Mouse (Mus musculus) hindbrain, postnatal 0 days (tissue): ENCODE results near the gene Clec16a. TPM values are rescaled to one million over a fixed set of nuclear protein-coding genes. Genes with fewer than 3 reads are reported as not detected.

Experiments
- ATAC-seq: fragments of 200-750 bp; cut with Nextera tagmentation; 2 replicates; pipeline ENCODE4 v1.8.0; 2017; ENCODE audit warnings: mild to moderate bottlenecking, moderate TSS enrichment, moderate library complexity
- DNase-seq: peaks from one replicate; pipeline ENCODE4 v3.0.0-alpha.2; 2015; ENCODE audit warnings: low spot score
- H3K27ac ChIP-seq: fragments of 300-500 bp; sonication (generic); 2 replicates; pipeline ENCODE4 v1.5.1; 2014; ENCODE audit warnings: mild to moderate bottlenecking
- H3K27me3 ChIP-seq: fragments of 300-500 bp; sonication (generic); 2 replicates; pipeline ENCODE4 v1.6.1; 2014; ENCODE audit warnings: low read length, mixed read lengths; ENCODE audit not compliant: insufficient read depth
- H3K36me3 ChIP-seq: fragments of 300-500 bp; sonication (generic); 2 replicates; pipeline ENCODE4 v1.6.1; 2014; ENCODE audit warnings: low read length, mixed read lengths; ENCODE audit not compliant: insufficient read depth
- H3K4me1 ChIP-seq: fragments of 300-500 bp; sonication (generic); 2 replicates; pipeline ENCODE4 v1.6.1; 2014; ENCODE audit warnings: antibody characterized with exemption, low read length, mixed read lengths; ENCODE audit not compliant: insufficient read depth
- H3K4me2 ChIP-seq: fragments of 300-500 bp; sonication (generic); 2 replicates; pipeline ENCODE4 v1.6.1; 2014; ENCODE audit warnings: low read depth, mild to moderate bottlenecking, low read length, moderate library complexity, mixed read lengths
- H3K4me3 ChIP-seq: fragments of 300-500 bp; sonication (generic); 2 replicates; pipeline ENCODE4 v1.5.1; 2014; ENCODE audit warnings: low read length
- H3K9ac ChIP-seq: fragments of 300-500 bp; sonication (generic); replicated peaks from 2 replicates; pipeline ENCODE4 v1.6.1; 2014; ENCODE audit warnings: mild to moderate bottlenecking, low read length, moderate library complexity, mixed read lengths
- H3K9me3 ChIP-seq: fragments of 300-500 bp; sonication (generic); 2 replicates; pipeline ENCODE4 v1.6.1; 2016; ENCODE audit warnings: low read length, mixed read lengths
- CTCF ChIP-seq: IDR thresholded peaks from 2 replicates; pipeline ENCODE4 v1.5.1; 2016; ENCODE audit warnings: antibody characterized with exemption, control low read depth, low read depth
- WGBS: fragments of 180-500 bp; shearing (Covaris S2); extraction: QIAGEN DNeasy Blood & Tissue Kit; methylation state at CpG from one replicate; pipeline ENCODE4 v1.1.7; 2014; 5-methylcytosine and 5-hydroxymethylcytosine counted together
- polyA plus RNA-seq: library from polyadenylated mRNA; unstranded; fragments of >200 nt; fragmentation: Nextera tagmentation; extraction: Ambion mirVana; gene quantifications from 2 replicates; pipeline ENCODE4 v1.2.1, GENCODE M21; 2015
- total RNA-seq: library from RNA; depleted of rRNA; stranded (reverse); fragments of >200 nt; gene quantifications from 2 replicates; pipeline ENCODE4 v1.2.3, GENCODE M21; 2014

Clec16a gene
- total and polyA plus RNA-seq, 2 experiments from 2014 or later: 62.5 to 67.8 TPM

DNA sequence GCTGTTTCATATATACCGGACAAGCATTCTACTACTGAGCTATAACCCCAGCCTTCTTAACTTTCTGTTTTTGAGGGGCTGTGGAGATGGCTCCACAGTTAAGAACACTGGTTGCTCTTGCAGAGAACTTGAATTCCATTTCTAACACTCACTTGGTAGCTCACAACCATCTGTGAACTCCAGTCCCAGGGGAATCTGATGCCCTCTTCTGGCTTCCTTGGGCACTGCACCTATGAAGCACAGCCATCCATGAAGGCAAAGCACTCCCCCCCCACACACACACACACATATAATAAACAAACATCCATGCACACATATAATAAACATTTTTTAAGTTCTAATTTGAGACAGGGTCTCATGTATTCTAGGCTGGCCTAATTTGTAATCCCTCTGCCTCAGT, 22.3 kb upstream of the Clec16a start:
- H3K9me3 ChIP-seq: no peaks in the 10 kb centered on the region
- H3K9ac ChIP-seq: no peak overlapping the region
- 94% methylated on average over 1 of the region's 1 CpGs for WGBS
- no peaks in the 10 kb centered on the region for H3K27me3 ChIP-seq
- DNase-seq: peak; percentile 73
- H3K27ac ChIP-seq: no peak overlapping the region
- H3K36me3 ChIP-seq: no peaks in the 10 kb centered on the region
- H3K4me3 ChIP-seq: no peak overlapping the region
- no peaks in the 10 kb centered on the region for H3K4me1 ChIP-seq
- H3K4me2 ChIP-seq: no peak overlapping the region
- ATAC-seq: no peak
- peak; percentile 82 for TF ChIP-seq CTCF

DNA sequence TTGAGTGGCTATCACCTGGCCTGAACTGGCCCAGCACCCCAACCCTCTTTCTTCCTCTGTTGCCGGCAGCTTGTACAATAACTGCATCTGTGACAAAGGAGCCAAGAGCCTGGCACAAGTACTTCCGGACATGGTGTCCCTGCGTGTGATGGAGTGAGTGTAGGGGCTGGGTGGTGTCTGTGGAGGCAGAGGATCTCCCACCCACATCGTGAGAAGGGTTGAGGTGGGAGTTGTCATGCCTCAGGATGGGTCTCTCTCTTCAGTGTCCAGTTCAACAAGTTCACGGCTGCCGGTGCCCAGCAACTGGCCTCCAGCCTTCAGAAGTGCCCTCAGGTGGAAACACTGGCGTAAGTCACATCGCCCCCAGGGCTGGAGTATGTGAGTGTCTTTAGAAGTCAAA, 21.5 kb upstream of the Clec16a start:
- Histone ChIP-seq H3K9me3 (no peaks in the 10 kb centered on the region), H3K36me3 (no peaks in the 10 kb centered on the region), H3K27me3 (no peaks in the 10 kb centered on the region), H3K27ac (no peak overlapping the region), H3K4me1 (no peaks in the 10 kb centered on the region), H3K9ac (no peak overlapping the region), H3K4me2 (no peak overlapping the region), H3K4me3 (no peak overlapping the region)
- ATAC-seq: no peak
- TF ChIP-seq CTCF: no peak
- no peak for DNase-seq
- WGBS: 87% methylated on average over 8 of the region's 8 CpGs

DNA sequence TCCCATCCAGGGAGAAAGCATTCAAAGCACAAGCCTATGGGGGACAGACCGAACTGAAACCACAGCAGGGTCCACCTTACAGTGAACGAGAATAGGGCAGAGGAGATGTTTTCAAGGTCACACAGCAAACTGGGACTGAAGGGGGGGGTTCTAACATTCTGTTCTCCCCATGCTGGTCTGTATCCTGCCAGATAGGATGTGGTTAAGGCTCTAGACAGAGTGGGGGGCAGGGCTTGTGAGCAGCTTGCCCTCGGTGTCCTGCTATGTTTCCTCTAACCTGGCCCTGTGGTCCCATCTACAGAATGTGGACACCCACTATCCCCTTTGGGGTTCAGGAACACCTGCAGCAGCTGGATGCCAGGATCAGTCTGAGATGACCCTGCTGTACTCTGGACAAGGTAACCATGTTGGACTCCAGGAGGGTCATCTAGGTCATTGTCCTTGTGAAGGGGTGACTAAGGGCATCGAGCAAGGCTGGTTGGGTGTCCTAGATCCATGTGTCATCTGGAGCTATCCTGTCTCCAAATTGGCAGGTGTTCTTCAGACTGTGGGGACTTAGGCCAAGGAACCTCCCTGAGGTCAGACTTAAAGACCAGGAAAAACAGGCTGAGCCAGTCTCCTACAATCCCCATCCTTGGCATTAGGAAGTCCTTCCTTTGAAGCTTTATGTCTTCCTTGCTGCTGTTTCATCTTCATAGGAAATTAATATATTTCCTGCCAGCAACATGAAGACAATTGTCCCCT, 20.1 kb upstream of the Clec16a start:
- Histone ChIP-seq H3K9me3 (no peaks in the 10 kb centered on the region), H3K9ac (no peak overlapping the region), H3K36me3 (no peaks in the 10 kb centered on the region), H3K4me2 (no peak overlapping the region), H3K4me1 (no peaks in the 10 kb centered on the region), H3K4me3 (no peak overlapping the region), H3K27ac (no peak overlapping the region), H3K27me3 (no peaks in the 10 kb centered on the region)
- no peak for ATAC-seq
- 87% methylated on average over 4 of the region's 4 CpGs for WGBS
- TF ChIP-seq CTCF: no peak
- no peak for DNase-seq

- no peak for DNase-seq
- Histone ChIP-seq H3K9ac (no peak overlapping the region), H3K27me3 (no peaks in the 10 kb centered on the region), H3K4me3 (no peak overlapping the region), H3K4me1 (no peaks in the 10 kb centered on the region), H3K27ac (no peak overlapping the region), H3K36me3 (no peaks in the 10 kb centered on the region), H3K4me2 (no peak overlapping the region), H3K9me3 (no peaks in the 10 kb centered on the region)
- 66% methylated on average over 2 of the region's 2 CpGs for WGBS
- no peak for ATAC-seq
- no peak for TF ChIP-seq CTCF
These were observed 19.5 kb upstream of the Clec16a start for GRCm38 (mm10) chr16:10525610-10525980.

GRCm38 (mm10) chr16:10527046-10527644, 18.0 kb upstream of the Clec16a start:
- Histone ChIP-seq H3K27me3 (no peaks in the 10 kb centered on the region), H3K4me2 (no peak overlapping the region), H3K4me3 (no peak overlapping the region), H3K36me3 (no peaks in the 10 kb centered on the region), H3K9ac (no peak overlapping the region), H3K27ac (no peak overlapping the region), H3K9me3 (no peaks in the 10 kb centered on the region), H3K4me1 (no peaks in the 10 kb centered on the region)
- peak; percentile 43 for TF ChIP-seq CTCF
- WGBS: 60% methylated on average over 6 of the region's 6 CpGs
- peak; percentile 34 for DNase-seq
- peak; percentile 66 for ATAC-seq

DNA sequence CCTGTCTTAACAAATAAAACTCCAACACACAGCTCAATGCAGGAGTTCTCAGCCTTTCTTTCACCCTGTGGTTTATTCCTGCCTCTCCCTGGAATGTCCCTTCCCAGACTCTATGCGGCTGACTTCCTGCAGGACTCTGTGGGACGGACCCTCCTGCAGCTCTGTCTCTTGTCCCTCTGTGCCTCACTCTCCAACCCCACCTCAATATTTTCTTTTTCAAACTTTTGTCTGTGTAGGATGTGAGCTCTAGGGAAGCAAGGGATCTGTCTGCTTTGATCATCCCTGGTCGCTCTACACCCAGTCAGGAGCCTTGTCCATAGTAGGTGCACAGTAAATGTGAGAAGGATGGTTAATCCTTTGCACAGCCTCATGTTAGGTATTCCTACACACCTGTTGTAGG, 16.8 kb upstream of the Clec16a start:
- DNase-seq (no peak), ATAC-seq (no peak)
- no peak for TF ChIP-seq CTCF

GRCm38 (mm10) chr16:10530179-10530578, 15.0 kb upstream of the Clec16a start:
- no peak overlapping the region for H3K9ac ChIP-seq
- H3K4me2 ChIP-seq: no peak overlapping the region
- no peaks in the 10 kb centered on the region for H3K27me3 ChIP-seq
- H3K4me3 ChIP-seq: no peak overlapping the region
- H3K27ac ChIP-seq: no peak overlapping the region
- H3K9me3 ChIP-seq: no peaks in the 10 kb centered on the region
- 90% methylated on average over 4 of the region's 4 CpGs for WGBS
- ATAC-seq (no peak), DNase-seq (no peak)
- no peaks in the 10 kb centered on the region; the same call in 1 of the 2 replicates for H3K4me1 ChIP-seq
- H3K36me3 ChIP-seq: no peaks in the 10 kb centered on the region
- TF ChIP-seq CTCF: no peak

More for the DNA sequence above, 16.8 kb upstream of the Clec16a start:
- Histone ChIP-seq H3K9ac (no peak overlapping the region), H3K9me3 (no peaks in the 10 kb centered on the region), H3K4me1 (no peaks in the 10 kb centered on the region; the same call in 1 of the 2 replicates), H3K36me3 (no peaks in the 10 kb centered on the region), H3K27ac (no peak overlapping the region), H3K4me2 (no peak overlapping the region), H3K27me3 (no peaks in the 10 kb centered on the region), H3K4me3 (no peak overlapping the region)
- 83% methylated on average over 3 of the region's 3 CpGs for WGBS
